Mouse (Mus musculus) neural tube, embryonic 14.5 days (tissue): ENCODE measurements around the gene Zfp84. TPM values are rescaled to one million over a fixed set of nuclear protein-coding genes. Genes with fewer than 3 reads are reported as not detected.

Source experiments
- microRNA counts: library from miRNA; unstranded; fragments of <30 nt; microRNA quantifications from one replicate; lab custom pipeline; 2016
- microRNA-seq: library from miRNA; unstranded; fragments of <30 nt; microRNA quantifications from one replicate; pipeline ENCODE4, GENCODE M21; 2016
- polyA plus RNA-seq: library from polyadenylated mRNA; unstranded; fragments of >200 nt; fragmentation: Nextera tagmentation; extraction: Ambion mirVana; gene quantifications from 2 replicates; pipeline ENCODE4 v1.2.1, GENCODE M21; 2014

Zfp84 gene
- polyA plus RNA-seq, 1 experiment from 2014 or later = 18.5 TPM

MicroRNAs encoded within 50 kb of the gene (microRNA counts, 519-probe panel; counts per million panel counts)
- microRNA mmu-miR-1964 (lab: Ali Mortazavi, UCI) = not detected

Small RNA genes lying within 50 kb of the gene (microRNA-seq; reads per million reads assigned to microRNA genes)
- 1.7 reads per million for gene Mir1964

Other genes with a start within 250 kb of the Zfp84 start
- 13.5 and 22.1 TPM in 2 replicates for gene Sipa1l3, start 249.9 kb upstream of the Zfp84 start, polyA plus RNA-seq
- 0.18 and 0.19 TPM in 2 replicates for gene Catsperg2, start 41.5 kb upstream of the Zfp84 start, polyA plus RNA-seq
- gene Zfp30, start 15.4 kb downstream of the Zfp84 start, polyA plus RNA-seq = 13.9 and 15.2 TPM in 2 replicates
- gene Zfp790, start 47.6 kb downstream of the Zfp84 start, polyA plus RNA-seq = 28.7 and 36.4 TPM in 2 replicates
- 13.4 and 16.0 TPM in 2 replicates for gene Zfp940, start 85.1 kb downstream of the Zfp84 start, polyA plus RNA-seq
- gene Zfp420, start 91.4 kb downstream of the Zfp84 start, polyA plus RNA-seq = 24.2 and 28.3 TPM in 2 replicates
- gene Zfp27, start 138.0 kb downstream of the Zfp84 start, polyA plus RNA-seq = 17.0 and 19.5 TPM in 2 replicates
- 7.7 and 9.7 TPM in 2 replicates for gene Zfp383, start 139.7 kb downstream of the Zfp84 start, polyA plus RNA-seq
- 21.2 and 25.3 TPM in 2 replicates for gene Zfp74, start 185.5 kb downstream of the Zfp84 start, polyA plus RNA-seq
- gene Zfp568, start 215.4 kb downstream of the Zfp84 start, polyA plus RNA-seq = 4.0 and 5.5 TPM in 2 replicates